ENCODE assay signal across 18 mouse cellular contexts in the genomic region with DNA sequence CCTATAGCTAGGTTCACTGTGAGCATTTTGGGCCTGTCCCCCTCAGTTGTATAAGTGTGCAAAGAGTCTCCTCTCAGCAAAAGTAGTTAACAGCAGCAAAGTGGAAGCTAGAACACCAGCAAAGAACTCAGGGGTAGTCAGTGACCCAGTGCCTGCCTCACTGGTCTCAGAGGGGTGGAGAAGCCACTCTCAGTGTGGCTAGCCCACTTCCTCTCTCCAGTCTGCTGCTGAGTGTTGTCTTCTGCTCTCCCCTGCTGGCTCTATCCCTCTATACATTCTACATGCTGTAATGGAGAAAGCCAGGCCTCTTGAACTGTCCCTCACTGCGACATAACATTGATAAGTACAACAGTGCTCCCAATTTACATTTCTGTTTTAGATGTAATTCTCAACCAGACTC.
"Had no signal": no experiment of that assay in that cellular context is flagged by ENCODE, and none has a peak within 500 bp of the region (broad histone marks: within the 10 kb centered on the region; RNA-seq: fewer than 3 reads in every experiment).

No protein-coding gene starts in this region.

- H3K27ac ChIP-seq: kidney, postnatal 0 days; limb, embryonic 12.5 days; limb, embryonic 15.5 days; liver, embryonic 12.5 days; liver, embryonic 15.5 days; macrophage; midbrain, embryonic 12.5 days; neural tube, embryonic 13.5 days had no signal

- ATAC-seq: liver, embryonic 12.5 days; midbrain, embryonic 16.5 days had no signal

- H3K4me1 ChIP-seq: limb, embryonic 12.5 days; limb, embryonic 15.5 days; liver, embryonic 12.5 days; liver, embryonic 15.5 days; midbrain, embryonic 12.5 days; neural tube, embryonic 13.5 days had no signal

- H3K4me3 ChIP-seq: limb, embryonic 12.5 days; limb, embryonic 15.5 days; liver, embryonic 12.5 days; liver, embryonic 15.5 days; midbrain, embryonic 12.5 days; myocyte; neural tube, embryonic 13.5 days had no signal

- H3K4me2 ChIP-seq: limb, embryonic 12.5 days; limb, embryonic 15.5 days; liver, embryonic 12.5 days; liver, embryonic 15.5 days; midbrain, embryonic 12.5 days; neural tube, embryonic 13.5 days had no signal

- DNase-seq: kidney, adult 18-20 months; kidney, postnatal 25 days; left cerebral cortex, postnatal 4 days; lung, adult 2 months; retina, postnatal 1 day; right cerebral cortex, postnatal 25 days; spleen, adult 18-20 months; thymus, adult 18-20 months had no signal

- H3K9ac ChIP-seq: limb, embryonic 12.5 days; limb, embryonic 15.5 days; liver, embryonic 12.5 days; liver, embryonic 15.5 days; midbrain, embryonic 12.5 days; neural tube, embryonic 13.5 days had no signal

- H3K9me3 ChIP-seq: limb, embryonic 12.5 days; limb, embryonic 15.5 days; liver, embryonic 12.5 days; liver, embryonic 15.5 days; midbrain, embryonic 12.5 days; neural tube, embryonic 13.5 days had no signal

- H3K27me3 ChIP-seq: limb, embryonic 12.5 days; limb, embryonic 15.5 days; liver, embryonic 12.5 days; liver, embryonic 15.5 days; midbrain, embryonic 12.5 days; neural tube, embryonic 13.5 days had no signal

- H3K36me3 ChIP-seq: limb, embryonic 12.5 days; limb, embryonic 15.5 days; liver, embryonic 12.5 days; liver, embryonic 15.5 days; midbrain, embryonic 12.5 days; neural tube, embryonic 13.5 days had no signal
